Mouse (Mus musculus): ENCODE results near the gene Brwd3.

The Brwd3 gene

DNA sequence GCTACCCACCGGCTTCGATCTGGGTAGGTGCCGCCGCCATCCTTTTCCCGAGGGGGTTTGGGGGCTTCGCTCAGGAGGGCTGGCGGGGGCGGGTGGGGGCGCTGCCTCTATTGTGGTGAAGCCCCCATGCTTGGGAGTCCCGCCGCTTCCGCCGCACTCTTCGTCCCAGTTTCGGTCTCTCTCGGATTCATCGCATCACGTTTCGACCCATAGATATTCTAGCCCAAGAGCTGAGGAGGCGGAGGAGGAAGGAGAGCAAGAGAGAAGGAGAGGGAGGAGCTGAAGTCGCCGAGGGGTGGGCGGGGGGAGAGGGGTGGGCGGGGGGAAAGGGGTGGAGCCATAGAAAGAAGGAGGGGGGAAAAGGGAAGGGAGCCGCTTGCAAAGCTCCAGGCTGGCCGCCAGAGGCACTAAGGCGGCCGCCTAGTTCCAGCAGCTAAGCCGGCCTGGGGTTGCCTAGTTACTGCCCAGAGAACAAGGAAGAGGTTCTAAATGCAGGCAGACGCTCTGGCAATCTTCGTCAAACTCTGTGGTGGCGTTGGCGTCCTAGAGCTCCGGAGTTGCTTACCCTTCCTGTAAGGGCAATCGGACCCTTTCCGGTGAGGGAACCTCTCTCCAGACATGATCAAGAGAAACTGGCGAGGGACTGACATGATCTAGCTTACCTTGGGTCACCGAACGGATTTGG is at the start of gene Brwd3:
Gene Brwd3 (minus strand): TSS at position 283 of the 685 bp plus-strand sequence.
- peak; percentile 84 for DNase-seq (ENCODE audit: low spot score)

DNA sequence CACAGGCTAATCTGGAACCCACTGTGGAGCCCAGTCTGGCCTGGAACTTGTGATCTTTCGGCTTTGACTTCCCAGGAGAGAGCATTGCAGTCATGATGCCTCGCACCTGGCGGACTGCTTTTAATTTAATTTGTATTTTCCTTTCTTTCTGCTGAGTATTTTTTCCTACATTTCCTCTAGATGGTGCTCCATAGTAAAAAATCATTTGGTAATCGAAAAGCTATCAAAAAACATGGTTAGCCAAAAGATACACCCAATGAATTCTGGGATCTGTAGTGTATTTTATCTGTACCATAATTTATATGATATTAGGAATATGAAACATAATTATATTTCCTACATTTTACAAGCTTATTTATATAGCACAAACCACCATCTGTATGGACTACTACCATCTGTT is 28.5 kb upstream of the Brwd3 start:
- no peak for DNase-seq (ENCODE audit: low spot score)

DNA sequence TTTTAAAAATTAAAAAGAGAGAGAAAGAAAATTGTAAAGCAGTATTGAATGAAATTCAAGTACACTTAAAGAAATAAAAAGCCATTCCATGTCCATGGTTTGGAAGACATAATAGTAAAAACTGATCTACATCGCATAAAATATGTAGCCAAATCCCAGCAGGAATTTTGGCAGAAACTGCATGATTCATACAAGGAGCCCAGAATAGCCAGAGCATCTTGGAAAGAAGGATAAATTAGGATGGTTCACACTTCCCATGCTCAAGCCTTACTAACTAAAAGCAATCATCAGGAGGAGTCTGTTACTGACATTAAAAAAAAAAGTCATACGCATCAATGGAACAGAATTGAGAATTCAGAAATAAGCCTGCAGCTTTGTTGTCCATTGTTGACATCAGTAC is 8.5 kb upstream of the Brwd3 start:
- no peak for DNase-seq (ENCODE audit: low spot score)

DNA sequence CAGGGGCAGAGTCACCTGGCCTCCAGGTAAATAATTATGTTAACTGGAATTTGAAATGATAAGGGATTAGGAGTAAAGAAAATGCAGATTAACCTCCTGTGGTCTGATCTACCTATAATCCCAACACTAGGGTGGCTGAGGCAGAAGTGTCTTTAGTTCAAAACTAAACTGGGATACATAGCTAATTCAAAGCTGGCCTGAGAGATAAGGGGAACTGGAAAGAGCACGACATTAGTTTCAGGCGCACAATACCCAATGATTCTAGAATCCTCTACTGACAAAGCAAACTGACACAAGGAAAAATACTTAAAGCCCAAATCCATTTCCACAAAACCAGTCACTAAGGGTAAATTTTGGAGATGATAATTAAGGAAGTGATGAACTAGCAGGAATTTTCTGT is 2.2 kb upstream of the Brwd3 start:
- no peak for DNase-seq (ENCODE audit: low spot score)

DNA sequence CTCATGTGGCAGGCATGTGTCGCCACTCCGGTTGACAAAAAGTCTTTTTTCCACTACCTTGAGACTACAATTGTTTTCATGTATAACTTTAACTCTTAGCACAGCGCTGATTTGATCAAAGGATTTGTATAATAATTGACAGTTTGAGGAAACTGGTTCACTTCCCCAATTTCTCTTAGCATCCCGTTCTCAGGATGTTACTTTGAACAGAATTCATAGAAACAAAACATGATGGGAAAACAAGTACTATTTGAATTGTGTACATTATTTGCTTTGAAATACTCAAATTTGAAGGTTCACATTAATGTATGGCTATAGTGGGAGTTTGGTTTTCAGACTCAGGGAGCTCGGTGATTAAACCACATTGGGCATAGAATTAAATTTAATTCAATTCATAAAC is 1.1 kb upstream of the Brwd3 start:
- no peak for DNase-seq (ENCODE audit: low spot score)

DNA sequence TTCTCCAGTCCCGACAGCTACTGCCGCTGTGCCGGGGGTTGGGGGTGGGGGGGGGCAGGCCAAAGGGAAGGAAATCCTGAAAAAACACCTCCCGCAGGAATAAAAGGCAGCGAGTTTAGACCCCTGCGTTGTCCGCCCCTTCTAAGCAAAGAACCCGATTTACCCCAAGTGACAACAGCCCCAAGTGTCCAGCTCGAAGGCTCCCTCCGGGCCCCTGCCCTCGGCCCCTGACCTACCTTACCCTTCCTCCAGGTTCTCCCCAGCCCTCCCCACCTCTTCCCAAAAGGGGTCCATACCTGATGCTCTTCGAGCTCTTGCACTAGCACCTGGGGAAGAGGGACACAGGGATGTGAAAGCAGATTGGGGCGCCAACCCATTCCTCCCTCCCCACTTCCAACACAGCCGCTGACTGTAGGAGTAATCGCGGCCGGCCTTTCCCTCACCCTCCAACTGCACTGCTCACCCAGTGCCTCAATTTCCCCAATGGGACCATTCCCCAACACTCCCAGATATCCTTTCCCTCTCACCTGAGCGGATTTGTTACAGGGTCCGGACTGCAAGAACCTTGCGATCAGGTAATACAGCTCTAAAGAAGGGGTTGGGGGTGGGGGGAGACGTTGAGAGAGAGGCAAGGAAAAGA is 671 bp downstream of the Brwd3 start:
- DNase-seq (ENCODE audit: low spot score), result peak; percentile 3

DNA sequence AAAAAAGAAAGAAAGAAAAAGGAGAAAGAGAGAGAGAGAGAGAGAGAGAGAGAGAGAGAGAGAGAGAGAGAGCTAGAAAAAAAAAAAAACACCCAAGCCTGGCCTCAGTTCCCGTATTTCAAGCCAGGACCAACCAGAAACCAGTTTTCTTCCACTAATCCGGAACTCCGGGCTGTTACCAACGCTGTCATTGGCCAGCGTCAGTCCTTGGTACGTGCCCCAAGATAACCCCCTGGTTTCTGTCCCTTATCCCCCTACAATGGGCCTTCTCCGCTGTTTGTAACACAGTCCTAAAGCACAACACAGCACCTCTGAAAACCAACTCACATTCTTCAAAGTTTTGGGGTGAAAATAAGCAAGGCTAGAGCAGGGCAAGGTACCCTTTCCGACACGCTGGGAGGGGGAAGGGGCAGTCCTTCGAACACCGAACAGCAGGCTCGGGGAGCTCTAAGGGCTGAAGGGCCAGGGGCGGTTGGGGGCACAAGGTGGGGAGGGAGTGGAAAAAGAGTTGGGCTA is 1.4 kb downstream of the Brwd3 start:
- DNase-seq (ENCODE audit: low spot score), result peak; percentile 75

DNA sequence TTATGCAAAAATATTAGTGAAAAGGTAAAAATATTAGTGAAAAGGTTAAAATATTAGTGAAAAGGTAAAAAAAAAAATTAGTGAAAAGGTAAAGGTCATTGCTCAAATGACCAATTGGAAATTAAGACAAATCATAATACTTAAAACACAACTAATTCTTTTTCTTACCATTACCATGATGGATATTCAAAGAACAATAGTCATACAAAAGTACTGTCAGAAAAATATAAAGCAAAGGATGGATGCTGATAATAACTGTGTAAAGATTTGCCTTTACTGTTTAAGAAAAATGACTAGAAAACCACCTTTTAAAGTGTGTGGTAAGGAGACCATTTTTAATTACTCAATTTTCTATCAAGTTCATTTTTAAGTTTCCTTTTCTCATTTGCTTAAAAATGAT is 2.9 kb downstream of the Brwd3 start:
- no peak for DNase-seq (ENCODE audit: low spot score)

DNA sequence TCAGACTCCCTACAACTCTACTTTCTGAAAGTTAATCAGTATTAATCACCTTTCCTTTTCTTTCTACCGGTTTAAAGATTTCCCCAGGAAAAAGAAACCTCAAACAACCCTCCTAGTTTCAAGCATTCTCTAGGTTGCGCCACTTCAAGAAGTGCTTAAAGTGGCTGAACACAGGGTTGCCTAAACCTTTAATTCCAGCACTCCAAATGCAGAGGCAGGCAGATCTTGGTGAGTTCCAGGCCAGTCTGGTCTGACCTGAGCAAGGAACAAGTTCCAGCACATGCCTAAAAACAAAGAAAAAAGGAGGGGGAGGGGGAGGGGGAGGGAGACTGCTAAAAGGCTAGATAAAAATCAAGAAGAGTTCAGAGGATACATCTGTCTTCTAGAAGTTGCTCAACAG is 6.1 kb downstream of the Brwd3 start:
- DNase-seq (ENCODE audit: low spot score), result no peak

DNA sequence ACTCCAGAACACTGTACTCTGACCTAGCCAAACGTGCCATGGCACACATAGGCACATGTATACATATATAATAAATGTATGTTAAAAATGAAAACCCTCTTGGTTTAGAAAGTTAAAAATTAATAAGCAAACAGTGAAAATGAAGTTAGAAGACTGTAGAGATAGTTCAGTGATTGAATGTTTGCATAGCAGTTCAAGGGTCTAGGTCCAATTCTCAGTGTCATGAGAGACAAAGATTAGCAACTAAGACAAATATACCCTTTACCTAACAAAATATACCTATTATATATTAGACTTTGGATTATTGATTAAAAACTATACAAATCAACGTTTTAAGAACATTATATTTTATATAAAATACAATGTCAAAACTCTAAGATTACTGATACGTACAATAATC is 36.9 kb downstream of the Brwd3 start:
- no peak for DNase-seq (ENCODE audit: low spot score)

DNA sequence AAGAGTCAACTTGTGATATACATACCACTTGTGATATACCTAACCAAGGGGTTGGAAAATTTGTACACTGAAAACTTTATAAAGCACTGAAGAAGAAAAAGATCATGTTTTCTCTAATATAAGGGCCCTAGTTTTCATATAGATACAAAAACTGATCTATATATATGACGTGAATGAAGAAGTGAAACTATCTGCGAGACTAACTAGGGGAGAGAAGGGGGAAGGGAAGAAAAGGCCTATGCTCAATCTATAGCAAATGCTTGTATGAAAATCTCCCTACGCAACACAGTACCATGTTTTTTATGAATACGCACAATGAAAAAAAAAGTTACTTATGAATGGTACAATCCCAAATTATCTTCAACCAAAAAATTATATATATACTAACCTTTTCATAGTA is 50.4 kb downstream of the Brwd3 start:
- DNase-seq (ENCODE audit: low spot score), result no peak

DNA sequence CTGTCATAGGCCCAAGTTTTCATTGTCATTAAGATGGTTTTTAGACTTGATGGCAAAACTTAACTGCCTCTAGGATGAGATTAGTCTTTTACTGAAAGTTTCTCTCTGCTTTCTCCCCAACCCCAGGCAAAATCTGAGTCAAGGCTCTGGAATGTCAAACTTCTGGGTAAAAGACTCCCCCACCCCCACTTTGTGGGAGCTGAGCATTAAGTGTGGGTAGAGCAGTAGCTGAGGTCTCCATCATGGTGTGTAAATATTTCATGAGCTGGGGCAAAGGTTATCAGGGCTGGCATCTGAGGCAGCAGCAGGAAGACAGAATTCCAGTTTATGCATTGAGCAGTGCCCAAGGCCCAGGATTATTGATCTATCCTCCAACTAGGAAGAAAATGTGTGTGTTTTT is 102.4 kb downstream of the Brwd3 start:
- peak; percentile 3 for DNase-seq (ENCODE audit: low spot score)

DNA sequence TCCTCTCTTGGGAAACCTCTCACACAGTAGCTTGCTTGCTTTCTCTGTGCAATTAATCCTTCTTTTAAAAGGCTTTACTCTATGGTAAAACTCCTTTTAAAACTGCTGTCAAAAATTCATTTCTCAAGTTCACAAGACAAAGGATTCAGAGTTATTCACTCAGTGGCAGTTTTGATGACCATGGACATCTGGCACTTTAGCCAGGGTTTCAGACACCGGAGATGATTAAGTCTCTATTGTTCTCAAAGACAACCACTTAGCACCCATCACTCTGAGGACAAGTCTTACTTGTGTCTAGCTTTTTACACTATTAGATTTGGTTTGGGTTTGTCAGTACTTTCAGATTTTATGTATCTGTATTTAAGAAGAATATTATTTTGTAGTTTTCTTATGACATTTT is 104.6 kb downstream of the Brwd3 start:
- no peak for DNase-seq (ENCODE audit: low spot score)

DNA sequence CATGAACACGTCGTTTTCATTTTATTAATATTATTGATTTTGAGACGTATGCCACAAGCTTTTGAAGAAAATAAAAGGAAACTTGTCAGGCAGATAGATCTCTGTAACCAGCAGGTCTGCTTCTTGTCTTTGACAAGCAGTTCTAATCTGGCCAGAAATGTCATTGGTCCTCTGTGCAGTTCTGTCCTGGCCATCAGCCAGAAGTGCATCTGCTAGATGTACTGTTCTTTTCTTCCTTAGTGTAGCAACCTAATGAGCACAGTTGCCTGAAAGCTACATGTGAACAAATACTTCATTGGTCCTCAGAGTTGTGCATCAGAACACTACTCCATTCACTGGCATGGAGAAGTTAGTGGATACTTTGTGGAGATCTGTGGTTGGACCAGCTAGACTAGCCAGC is 105.1 kb downstream of the Brwd3 start:
- DNase-seq (ENCODE audit: low spot score), result no peak

DNA sequence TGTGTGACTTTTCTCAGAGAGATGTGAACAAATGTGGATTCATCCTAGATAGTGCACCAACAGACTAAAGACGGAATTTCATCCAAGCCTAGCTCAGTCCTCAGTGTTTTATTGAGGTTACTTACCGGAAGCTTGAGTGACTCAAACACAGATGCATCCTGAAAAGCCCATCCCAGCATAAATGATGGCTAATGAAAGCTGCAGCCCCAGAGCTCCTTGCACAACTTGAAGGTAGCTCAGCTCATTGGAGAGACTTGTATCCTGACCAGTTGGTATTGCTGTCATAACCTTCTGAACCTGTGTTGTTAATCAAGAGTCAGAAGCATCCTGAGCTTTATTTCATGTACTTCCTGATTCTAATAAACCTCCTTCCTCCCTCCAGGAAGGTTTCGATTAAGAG is 105.8 kb downstream of the Brwd3 start:
- DNase-seq (ENCODE audit: low spot score), result no peak

DNA sequence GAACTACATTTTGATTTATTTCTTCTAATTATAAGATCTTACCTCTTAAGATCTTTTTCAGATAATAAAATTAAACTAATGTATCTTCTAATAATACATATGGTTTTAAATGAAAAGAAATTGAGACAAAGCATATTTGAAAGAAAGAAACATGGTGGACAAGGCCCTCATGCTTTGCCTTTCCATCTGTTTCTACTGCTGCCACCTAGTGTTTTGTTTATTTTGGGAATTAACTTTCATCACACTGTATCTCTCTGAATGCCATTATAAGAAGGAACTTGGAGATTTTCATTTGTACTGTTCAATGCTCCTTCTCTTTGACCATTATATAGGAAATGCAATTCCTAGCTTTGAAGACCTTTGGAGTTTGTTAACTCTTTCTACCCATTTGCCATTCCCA is 109.9 kb downstream of the Brwd3 start:
- DNase-seq (ENCODE audit: low spot score), result no peak

DNA sequence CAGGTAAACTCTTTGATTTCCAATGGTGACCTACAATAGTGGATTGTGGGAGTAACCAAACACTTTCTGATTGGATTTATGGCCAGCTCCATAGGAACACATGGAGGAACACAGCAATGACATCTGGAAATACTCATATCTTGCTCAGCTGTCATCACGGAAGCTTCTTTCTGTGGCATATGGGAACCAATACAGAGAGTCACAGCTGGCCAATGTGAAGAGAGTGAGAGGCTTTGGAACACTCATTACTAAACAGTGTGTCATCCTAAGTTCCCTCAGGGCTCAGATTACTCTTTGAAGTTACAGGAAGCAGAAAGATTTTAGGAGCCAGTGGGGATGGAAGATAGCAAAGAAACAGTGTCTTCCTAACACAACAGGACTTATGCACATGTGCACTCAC is 111.7 kb downstream of the Brwd3 start:
- DNase-seq (ENCODE audit: low spot score), result no peak

DNA sequence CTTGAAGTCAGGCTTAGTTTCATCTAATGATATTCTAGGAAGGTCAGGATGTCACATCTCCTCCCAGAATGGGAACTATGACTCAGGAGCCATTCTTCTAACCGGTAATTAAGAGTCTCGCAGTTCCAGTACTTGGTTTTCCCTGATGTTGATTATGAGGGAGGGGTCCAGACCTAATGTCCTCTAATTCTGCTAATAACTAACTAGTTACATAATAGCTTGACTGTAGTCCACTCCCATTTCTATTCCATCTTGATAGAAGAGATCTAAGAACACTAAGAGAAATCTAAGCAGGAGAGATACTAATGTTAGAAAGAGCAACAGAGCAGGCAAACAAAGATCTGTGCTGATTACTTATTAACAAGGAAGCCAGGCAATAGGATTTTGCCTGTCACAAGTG is 129.9 kb downstream of the Brwd3 start:
- DNase-seq (ENCODE audit: low spot score), result no peak
